Mouse (Mus musculus) cortical plate, adult 2 months (tissue): ENCODE results near the gene Klf6.

Experiments used
- CTCF ChIP-seq: fragments of 200-500 bp; IDR thresholded peaks from 2 replicates; pipeline ENCODE4 v1.5.1; 2011; ENCODE audit warnings: mild to moderate bottlenecking, control low read depth, low read length; ENCODE audit not compliant: insufficient read depth; ENCODE audit errors: extremely low read depth
- POLR2A ChIP-seq: fragments of 200-500 bp; IDR thresholded peaks from 2 replicates; pipeline ENCODE4 v1.6.1; 2011; ENCODE audit warnings: mild to moderate bottlenecking, low read length, control low read depth; ENCODE audit not compliant: insufficient read depth; ENCODE audit errors: extremely low read depth

DNA sequence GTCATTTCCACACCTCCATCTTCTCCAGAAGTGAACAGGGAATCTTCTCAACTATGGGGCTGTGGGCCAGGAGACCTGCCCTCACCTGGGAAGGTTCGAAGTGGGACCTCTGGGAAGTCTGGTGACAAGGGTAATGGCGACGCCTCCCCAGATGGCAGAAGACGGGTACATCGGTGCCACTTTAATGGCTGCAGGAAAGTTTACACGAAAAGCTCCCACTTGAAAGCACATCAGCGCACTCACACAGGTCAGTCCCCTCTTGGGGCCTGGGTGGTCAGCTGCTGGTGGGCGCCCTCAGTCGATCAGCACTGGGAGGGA lies 3.8 kb downstream of the Klf6 start:
- TF ChIP-seq POLR2A: no peak
- TF ChIP-seq CTCF: no peak
